Mouse (Mus musculus): ENCODE measurements around the gene Tfcp2l1.

GRCm38 (mm10) chr1:118672196-118672595, 44.5 kb downstream of the Tfcp2l1 start:
- TF ChIP-seq HCFC1 (IDR thresholded peaks at IDR 0.05; ENCODE audit: low read depth, low read length) (no peak), NELFE (IDR thresholded peaks at IDR 0.05; ENCODE audit: low read depth, low read length) (no peak), ZKSCAN1 (IDR thresholded peaks at IDR 0.05; ENCODE audit: borderline replicate concordance, low read depth, low read length) (no peak), USF1 (IDR thresholded peaks at IDR 0.05; ENCODE audit: low read depth, low read length) (no peak), MYC (IDR thresholded peaks at IDR 0.05; ENCODE audit: low read depth, low read length) (no peak)

Measured in CH12.LX (cell line).